Mouse (Mus musculus) embryo, embryonic 11.5 days (tissue): Measurements from ENCODE around the gene Chrd.
A peak's percentile ranks its signal among the peaks of the same experiment; 100 is the strongest.

Source experiments
- DNase-seq: peaks from one replicate; pipeline ENCODE4 v3.0.0-alpha.2; 2012; ENCODE audit warnings: low read depth, low spot score

Gene Chrd

GRCm38 (mm10) chr16:20710810-20711209 lies 22.1 kb upstream of the Chrd start:
- DNase-seq, result no peak

DNA sequence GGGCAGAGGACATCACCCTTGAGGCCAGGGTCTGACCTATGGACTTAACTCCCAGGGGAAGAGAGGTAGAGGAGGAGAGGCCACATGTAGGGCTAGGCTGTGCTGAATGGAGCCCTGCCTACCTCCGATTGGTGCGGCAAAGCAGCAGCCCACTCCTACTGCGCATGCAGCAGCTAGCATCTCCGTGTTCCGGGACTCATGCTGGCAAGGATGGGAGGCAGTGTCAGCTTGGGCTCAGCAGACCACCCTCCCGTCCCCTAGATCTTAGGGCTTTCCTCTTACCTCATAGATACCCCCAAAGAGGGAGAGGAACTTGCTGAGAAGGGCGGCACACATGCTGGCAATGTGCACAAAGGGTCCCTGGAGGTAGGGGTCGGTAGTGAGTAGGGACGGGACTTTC lies 20.7 kb upstream of the Chrd start:
- no peak for DNase-seq

- no peak for DNase-seq
These were observed 20.0 kb upstream of the Chrd start for GRCm38 (mm10) chr16:20712889-20713288.

DNA sequence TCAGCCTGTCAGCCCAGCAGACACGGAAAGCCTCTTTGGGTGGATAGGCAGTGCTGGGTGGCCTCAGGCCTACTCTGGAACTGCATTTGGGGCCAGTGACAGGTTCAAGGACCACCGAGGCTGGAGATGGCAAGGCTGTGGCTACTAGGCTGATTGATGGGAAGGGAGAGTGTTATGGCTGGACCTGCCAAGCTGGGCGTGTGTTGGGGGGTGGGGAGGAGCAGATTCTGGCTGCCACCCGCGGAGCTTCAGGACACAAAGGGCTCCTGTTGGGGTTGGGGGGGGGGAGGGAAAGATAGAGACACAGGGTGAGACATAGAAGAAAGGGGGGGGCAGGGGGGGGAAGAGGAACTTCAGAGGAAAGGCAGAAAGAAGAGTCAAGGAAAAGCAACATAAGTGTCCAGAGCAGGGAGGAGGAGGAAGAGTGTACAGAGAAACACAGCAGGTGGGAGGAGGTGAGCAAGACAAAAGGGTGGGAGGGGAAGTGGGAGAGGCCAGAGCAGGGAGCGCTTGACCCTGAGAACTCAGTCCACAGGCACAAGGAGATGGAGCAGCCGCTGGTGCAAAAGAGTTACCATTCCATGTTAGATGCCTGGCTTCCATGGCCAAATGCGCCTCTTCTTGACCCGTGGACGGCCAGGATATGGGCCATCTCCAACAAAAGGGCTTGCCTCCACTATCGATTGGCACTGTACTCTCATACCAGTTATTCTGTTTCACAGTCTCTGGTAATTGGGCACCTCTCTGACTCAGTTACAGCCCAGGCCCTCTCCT lies 18.4 kb upstream of the Chrd start:
- no peak for DNase-seq

GRCm38 (mm10) chr16:20715161-20715560 lies 17.8 kb upstream of the Chrd start:
- DNase-seq, result no peak

GRCm38 (mm10) chr16:20715566-20715965 lies 17.4 kb upstream of the Chrd start:
- DNase-seq, result no peak

DNA sequence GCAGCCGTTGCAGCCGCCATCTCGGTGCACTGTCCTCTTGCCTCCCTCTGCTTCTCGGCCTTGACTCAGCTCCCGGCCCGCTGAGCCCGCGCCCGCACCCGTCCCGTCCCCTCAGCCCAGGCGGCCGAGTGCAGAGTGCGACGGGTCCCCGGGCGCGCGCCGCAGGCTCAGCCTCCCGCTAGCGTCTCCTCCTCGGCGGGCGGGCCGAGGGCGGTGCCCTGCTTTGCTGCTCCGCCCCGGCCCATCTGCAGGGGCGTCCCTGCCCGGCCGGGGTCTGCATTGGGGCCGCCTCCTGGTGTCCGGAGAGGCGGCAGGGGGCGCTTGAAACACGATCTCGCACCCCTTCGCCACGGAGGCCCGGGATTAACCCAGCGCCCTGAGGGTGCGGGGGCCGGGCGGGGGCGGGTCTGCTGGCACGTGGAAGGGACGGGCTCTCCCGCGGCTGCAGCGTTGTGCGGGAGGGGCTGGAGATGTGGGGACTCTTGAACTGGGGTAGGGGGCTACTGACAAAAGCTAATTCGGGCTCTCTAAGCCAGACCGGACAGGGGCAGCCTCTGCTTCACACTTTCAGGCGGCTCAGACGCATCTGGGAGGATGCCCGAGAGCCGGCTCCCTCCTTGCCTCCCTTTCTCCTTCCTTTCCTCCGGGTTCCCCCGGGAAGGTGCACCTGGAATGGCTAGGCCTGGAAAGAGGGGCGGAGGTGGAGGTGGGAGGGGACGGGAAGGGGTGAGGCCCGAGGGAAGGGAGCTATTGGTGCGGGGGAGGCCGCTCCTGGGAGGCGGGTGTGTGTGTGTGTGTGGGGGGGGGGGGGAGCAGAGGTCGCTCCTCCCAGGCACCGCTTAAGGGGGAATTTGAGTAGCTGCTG lies 16.7 kb upstream of the Chrd start:
- no peak for DNase-seq

GRCm38 (mm10) chr16:20716841-20717180 lies 16.1 kb upstream of the Chrd start:
- DNase-seq, result no peak

GRCm38 (mm10) chr16:20717181-20717977 lies 15.5 kb upstream of the Chrd start, which contains the start of the genes Polr2h and Clcn2:
Polr2h (plus strand) TSS chr16:20717665.
Clcn2 (minus strand) TSS chr16:20717746.
- DNase-seq, result peak; percentile 88

DNA sequence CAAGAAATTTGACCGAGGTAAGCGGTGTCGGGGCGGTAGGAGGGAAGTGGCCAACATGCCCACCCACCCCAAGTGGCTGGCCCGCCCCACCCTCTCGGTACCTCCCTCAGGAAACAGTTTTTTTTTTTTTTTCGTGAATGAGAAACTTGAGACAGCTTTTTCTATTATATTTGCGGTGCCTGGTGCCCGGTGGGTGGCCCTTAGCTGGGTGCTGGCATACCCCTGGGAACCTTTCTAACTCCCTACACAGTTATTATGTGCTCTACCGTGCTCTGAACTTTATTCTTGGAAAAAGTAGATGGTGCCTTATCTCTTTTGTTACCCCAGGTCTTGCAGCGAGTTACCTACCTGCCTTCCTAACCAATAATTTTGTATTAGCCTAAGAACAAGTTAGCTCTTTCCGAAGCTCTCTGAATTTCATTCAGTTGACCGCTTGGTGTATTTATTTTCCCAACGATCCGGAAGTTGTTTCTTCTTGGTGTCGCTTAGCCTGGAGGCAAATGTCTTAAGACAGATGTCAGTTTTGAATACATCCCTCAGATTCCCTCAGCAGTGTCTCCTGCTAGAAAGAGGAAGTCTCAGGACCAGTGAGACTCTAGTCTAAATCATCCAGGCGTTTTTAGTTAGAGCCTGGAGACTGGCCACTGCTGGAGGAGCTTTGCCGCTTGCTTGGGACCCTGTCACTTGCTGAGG lies 14.8 kb upstream of the Chrd start:
- no peak for DNase-seq

DNA sequence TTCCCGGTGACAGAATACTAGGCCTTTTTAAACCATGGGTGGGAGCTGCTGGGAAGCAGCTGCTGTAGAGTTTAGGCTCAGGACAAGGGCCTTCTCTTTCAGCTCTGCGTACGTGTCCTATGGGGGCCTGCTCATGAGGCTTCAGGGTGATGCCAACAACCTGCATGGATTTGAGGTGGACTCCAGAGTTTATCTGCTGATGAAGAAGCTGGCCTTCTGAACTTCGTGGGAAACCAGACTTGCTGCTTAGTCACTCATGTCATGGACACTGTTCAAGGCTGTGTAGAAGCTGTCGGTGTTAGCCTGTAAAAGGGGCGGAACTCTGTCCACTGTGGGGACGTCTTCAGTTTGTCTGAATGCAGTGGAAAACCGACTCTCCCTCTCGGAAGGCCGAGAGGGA lies 11.1 kb upstream of the Chrd start:
- DNase-seq, result no peak

GRCm38 (mm10) chr16:20722736-20723135 lies 10.2 kb upstream of the Chrd start:
- no peak for DNase-seq

DNA sequence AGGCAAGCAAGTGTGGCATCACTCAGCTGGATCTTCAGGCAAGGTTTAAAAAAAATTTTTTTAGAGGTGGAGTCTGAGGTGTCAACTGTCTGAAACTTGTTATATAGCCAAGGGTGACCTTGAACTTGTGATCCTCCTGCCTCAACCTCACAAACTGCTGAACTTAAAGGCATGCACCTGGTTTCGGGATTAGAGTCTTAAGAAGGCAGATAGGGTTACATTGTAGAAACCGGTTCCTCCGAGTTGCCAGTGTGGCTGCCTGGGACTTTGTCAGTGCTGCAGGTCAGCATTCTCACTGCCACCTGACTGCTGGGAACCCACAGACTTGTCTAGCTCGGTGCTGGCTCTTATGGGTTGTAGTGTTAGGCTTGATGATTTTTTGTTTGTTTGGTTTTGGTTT lies 9.7 kb upstream of the Chrd start:
- no peak for DNase-seq

DNA sequence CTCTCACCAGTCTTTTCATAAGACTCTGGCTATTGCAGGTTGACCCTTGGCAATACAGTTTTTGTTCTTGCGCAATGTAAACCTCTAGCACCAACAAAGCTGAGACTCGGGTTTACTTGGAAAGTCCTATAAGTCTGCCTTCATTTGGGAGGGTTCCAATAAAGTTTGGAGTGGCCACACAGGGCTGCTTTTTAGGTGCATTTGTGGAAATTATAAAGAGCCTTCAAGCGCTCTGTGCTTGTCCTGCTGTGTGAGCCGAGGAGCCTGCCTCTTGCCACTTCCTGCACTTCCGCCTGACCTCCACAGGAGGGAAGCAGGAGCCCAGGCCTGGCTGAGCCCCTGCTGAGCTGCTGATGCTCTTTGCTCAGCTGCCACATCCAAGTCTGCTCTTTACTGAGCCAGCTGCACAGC lies 8.6 kb upstream of the Chrd start:
- no peak for DNase-seq

DNA sequence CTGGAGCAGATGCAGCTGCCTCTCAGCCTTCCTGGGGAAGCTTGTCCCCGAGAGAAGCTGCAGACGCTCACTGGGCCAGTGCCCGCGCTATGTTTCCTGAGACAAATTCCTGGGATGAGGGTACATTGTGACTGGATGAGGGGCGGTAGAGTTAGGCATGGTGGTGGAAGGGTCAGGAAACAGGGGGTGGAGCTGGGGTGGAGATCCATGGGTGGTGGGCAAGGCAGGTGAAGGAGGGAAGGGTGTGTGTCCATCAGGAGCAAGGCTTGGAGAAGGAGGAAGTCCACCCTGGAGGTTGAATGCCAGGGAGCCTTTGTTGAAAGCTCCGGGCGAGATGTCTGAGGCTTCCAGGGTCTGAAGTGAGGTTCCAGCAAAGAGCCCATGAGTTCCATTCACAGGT lies 7.6 kb upstream of the Chrd start:
- no peak for DNase-seq

DNA sequence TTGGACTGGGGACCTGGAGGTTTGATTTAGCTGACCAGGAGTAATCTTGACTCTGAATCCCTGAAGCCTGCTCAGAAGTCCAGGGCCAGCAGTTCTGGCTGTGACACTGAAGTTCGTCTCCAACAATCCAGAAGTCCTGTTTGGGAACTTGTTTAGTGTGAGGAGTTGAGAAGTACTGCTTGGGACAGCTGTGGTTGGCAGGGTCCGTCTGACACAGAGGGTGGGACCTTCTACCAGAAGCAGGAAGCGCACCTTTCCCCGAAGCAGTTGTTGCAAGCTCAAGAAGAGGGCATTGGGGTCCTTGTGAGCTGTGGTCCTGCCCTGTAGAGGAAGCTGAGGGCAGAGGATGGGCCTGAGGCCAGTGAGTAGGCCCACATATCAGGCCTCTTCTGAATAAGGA lies 7.2 kb upstream of the Chrd start:
- no peak for DNase-seq

- DNase-seq, result no peak
These were observed 6.5 kb upstream of the Chrd start for GRCm38 (mm10) chr16:20726384-20726783.

- no peak for DNase-seq
These were observed 2.6 kb upstream of the Chrd start for GRCm38 (mm10) chr16:20730293-20730711.

DNA sequence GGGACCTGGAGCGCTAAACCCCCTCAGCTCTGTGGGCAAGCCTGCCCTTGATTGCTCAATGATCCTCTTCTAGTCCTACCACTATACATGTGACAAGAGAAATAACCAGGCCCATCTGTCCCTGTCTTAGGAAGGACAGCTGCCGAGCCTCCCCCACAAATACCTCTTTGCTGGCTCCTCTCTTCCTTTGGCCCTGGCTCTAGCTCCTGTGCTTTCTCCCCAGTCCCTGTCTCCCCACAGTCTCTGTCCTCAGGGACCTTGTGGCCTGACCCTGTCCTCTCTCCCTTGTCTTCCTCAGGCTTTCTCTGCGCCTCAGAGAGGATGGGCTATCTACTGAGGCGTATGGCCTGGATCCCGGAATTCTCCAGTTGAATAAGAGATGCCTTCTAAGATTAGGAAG lies 1.2 kb upstream of the Chrd start:
- no peak for DNase-seq

DNA sequence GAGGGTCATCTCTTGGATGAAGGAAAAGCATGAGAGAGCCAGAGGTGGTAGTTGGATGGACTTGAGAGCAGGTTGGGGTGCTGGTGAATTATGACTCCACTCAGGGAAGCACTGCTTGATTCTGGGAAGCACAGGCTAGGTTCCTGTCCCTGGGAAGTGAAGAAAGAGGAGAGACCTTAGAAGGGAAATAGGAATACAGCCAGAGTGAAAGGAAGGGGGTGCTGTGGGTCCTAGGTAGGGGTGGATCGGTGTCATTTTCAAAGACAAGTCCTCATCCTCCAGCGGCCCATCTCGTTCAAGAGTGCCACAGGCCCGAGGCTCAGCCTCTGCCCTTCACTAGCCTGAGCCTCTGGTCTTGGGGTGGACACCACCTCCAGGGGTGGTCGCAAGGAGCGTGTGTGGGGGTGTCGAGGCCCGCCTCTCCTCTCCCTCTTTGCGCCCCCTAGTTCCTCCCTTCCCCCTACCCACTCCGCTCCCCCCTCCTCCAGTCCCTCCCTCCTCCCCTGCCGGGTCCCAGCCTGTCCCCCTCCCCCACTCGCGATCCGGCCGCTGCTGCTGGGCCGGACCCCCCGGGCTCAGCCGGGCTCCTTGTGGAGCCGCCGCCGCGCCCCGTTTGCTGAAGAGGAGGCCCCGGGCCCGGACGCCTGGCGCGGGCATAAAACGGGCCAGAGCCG lies 539 bp upstream of the Chrd start:
- DNase-seq, result no peak
